Mouse (Mus musculus): ENCODE results near the gene Naif1. TPM values are rescaled to one million over a fixed set of nuclear protein-coding genes. Genes with fewer than 3 reads are reported as not detected.
"Not testable (repeated sequence)": the region's sequence is repeated elsewhere in the genome, so short reads cannot be mapped to it uniquely, and the experiment has no call there.

The Naif1 gene
- total and polyA plus RNA-seq, 3 experiments, result 2.8 to 3.7 (median 3.4) TPM

DNA sequence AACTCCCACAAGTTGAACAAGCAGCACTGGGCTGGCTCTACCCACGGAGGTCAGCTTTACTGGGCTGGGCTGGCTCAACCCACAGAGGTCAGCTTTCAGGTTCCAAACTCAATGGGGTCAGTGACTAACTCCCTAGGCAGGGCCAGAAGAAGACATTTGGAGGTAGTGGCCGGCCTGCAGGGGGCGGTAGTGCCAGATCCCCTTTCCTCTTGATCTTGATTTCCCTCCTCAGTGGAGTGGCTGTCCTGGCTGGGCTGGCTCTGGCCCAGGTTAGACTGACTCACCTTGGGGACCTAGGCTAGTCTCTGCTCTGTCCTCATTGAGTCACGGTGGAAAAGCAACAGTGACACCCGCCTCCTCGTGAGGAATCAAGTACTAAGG, 21.4 kb downstream of the Naif1 start:
- intact Hi-C loops (cut with DNase I), result no loop called here
- Histone ChIP-seq H3K79me2 (replicated peaks; ENCODE audit: control insufficient read depth, insufficient read depth, low read length) (no peaks in the 10 kb centered on the region), H3K4me3 (no peak overlapping the region), H3K4me1 (ENCODE audit: control insufficient read depth, insufficient read depth, low read length) (no peaks in the 10 kb centered on the region), H3K36me3 (ENCODE audit: control insufficient read depth, insufficient read depth, low read length) (no peaks in the 10 kb centered on the region), H3K9ac (ENCODE audit: low read depth, low read length) (no peak overlapping the region), H3K27me3 (ENCODE audit: control insufficient read depth, insufficient read depth, low read length) (no peaks in the 10 kb centered on the region), H3K27ac (no peak overlapping the region)
- 84% methylated on average over 6 of the region's 6 CpGs for WGBS
- TF ChIP-seq CTCF (IDR thresholded peaks at IDR 0.05) (peak; percentile 52), EP300 (IDR thresholded peaks at IDR 0.05; ENCODE audit: insufficient read depth, low read depth, low read length) (no peak), POLR2A (IDR thresholded peaks at IDR 0.05; ENCODE audit: insufficient read depth, low read depth, low read length) (no peak)
- no peak for DNase-seq

DNA sequence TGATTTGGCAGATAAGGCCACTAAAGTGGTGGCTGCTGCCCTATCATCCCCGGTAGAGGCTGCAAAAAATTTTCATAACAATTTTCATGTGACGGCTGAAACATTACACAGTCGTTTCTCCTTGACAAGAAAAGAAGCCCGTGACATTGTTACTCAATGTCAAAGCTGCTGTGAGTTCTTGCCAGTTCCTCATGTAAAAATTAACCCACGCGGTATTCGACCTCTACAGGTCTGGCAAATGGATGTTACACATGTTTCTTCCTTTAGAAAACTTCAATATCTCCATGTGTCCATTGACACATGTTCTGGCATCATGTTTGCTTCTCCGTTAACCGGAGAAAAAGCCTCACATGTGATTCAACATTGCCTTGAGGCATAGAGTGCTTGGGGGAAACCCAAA, 25.1 kb downstream of the Naif1 start:
- H3K27ac ChIP-seq; H3K79me2 ChIP-seq (replicated peaks; ENCODE audit: control insufficient read depth, insufficient read depth, low read length); H3K27me3 ChIP-seq (ENCODE audit: control insufficient read depth, insufficient read depth, low read length); H3K4me3 ChIP-seq; DNase-seq; H3K36me3 ChIP-seq (ENCODE audit: control insufficient read depth, insufficient read depth, low read length); H3K9ac ChIP-seq (ENCODE audit: low read depth, low read length); H3K4me1 ChIP-seq (ENCODE audit: control insufficient read depth, insufficient read depth, low read length); intact Hi-C loops (cut with DNase I): not testable (repeated sequence)
- WGBS, result 86% methylated on average over 5 of the region's 9 CpGs

DNA sequence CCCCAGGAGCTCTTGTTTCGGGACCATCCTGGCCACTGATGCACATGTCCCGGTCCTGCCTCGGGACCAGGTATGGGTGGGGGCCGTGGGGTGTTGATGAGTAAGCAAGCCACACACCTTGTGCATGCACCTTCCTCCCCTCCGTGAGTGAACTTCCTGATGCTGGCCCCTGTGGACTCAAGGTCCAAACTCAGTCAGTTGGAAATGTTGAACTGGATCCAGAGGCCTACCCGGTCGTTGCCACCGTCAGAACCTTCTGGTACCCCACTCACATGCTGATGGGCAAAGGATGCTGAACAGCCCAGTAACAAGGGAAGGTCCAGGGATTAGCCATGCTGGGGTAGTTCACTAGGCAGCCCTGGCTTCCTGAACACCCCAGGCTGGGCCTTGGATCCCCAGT, 32.1 kb downstream of the Naif1 start:
- Histone ChIP-seq H3K36me3 (ENCODE audit: control insufficient read depth, insufficient read depth, low read length) (no peaks in the 10 kb centered on the region), H3K9ac (ENCODE audit: low read depth, low read length) (no peak overlapping the region), H3K4me1 (ENCODE audit: control insufficient read depth, insufficient read depth, low read length) (no peaks in the 10 kb centered on the region; the same call in 1 of the 2 replicates), H3K4me3 (no peak overlapping the region), H3K27me3 (ENCODE audit: control insufficient read depth, insufficient read depth, low read length) (no peaks in the 10 kb centered on the region), H3K79me2 (replicated peaks; ENCODE audit: control insufficient read depth, insufficient read depth, low read length) (no peaks in the 10 kb centered on the region), H3K27ac (no peak overlapping the region)
- intact Hi-C loops (cut with DNase I), result no loop called here
- DNase-seq, result no peak
- WGBS, result 90% methylated on average over 8 of the region's 8 CpGs
- TF ChIP-seq POLR2A (IDR thresholded peaks at IDR 0.05; ENCODE audit: insufficient read depth, low read depth, low read length) (no peak), EP300 (IDR thresholded peaks at IDR 0.05; ENCODE audit: insufficient read depth, low read depth, low read length) (no peak), CTCF (IDR thresholded peaks at IDR 0.05) (no peak)

DNA sequence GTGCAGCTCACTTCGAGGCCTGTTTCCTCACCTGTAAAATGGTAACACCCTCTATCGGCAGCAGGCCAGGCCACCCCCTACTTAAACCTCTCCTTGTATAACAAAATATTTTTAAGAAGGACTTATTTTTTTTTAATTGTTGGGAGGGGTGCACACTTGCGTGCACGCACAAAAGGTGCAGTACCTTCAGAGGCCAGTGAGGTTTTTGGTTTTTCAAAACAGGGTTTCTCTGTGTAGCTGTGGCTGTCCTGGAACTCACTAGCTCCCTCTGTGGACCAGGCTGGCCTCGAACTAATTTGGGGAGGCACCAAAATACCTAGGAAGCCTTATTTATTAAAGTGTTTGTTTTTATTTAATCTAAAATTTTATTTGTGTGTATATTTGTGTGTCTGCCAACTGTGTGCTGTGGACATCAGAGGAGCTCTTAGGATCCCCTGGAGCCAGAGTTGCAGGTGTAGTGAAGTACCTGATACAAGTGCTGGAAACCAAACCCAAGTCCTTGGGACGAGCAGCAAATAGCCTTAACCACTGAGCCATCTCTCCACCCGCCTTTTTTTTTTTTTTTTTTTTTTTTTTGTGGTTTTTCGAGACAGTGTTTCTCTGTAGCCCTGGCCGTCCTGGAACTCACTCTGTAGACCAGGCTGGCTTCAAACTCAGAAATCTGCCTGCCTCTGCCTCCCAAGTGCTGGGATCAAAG, 33.1 kb downstream of the Naif1 start:
- no peak overlapping the region for H3K27ac ChIP-seq
- TF ChIP-seq EP300 (IDR thresholded peaks at IDR 0.05; ENCODE audit: insufficient read depth, low read depth, low read length), result no peak
- no peak for TF ChIP-seq POLR2A (IDR thresholded peaks at IDR 0.05; ENCODE audit: insufficient read depth, low read depth, low read length)
- TF ChIP-seq CTCF (IDR thresholded peaks at IDR 0.05), result peak; percentile 49
- intact Hi-C loops (cut with DNase I), result no loop called here

DNA sequence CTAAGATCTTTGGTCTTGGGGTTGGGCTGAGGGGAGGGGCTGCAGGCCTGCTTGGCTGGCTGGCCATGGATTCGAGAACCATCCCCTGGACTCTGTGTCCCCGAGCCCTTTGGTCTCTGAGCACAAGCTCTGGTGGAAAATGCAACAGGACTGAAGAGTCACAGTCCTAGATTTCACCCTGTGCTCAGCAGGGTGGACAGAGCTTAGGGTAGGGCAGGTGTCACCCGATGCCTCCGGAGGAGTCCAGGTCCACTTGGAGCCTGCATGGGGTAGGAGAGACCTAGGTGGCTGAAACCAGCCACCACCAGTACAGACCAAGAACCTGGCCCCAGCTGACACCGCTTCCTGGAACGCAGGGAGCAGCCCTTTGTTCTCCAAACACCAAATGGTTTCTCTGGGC, 34.7 kb downstream of the Naif1 start:
- no peaks in the 10 kb centered on the region for H3K79me2 ChIP-seq (replicated peaks; ENCODE audit: control insufficient read depth, insufficient read depth, low read length)
- WGBS, result 90% methylated on average over 6 of the region's 6 CpGs
- TF ChIP-seq POLR2A (IDR thresholded peaks at IDR 0.05; ENCODE audit: insufficient read depth, low read depth, low read length), result no peak
- no peak for TF ChIP-seq CTCF (IDR thresholded peaks at IDR 0.05)
- no peak for TF ChIP-seq EP300 (IDR thresholded peaks at IDR 0.05; ENCODE audit: insufficient read depth, low read depth, low read length)
- no peak for DNase-seq
- no peak overlapping the region for H3K9ac ChIP-seq (ENCODE audit: low read depth, low read length)
- H3K27ac ChIP-seq, result no peak overlapping the region
- intact Hi-C loops (cut with DNase I), result loop anchor here (5.0 kb wide), 1 partner anchor 63 kb away; no protein-coding TSS in a partner anchor
- H3K4me1 ChIP-seq (ENCODE audit: control insufficient read depth, insufficient read depth, low read length), result no peaks in the 10 kb centered on the region; the same call in 1 of the 2 replicates
- no peak overlapping the region for H3K4me3 ChIP-seq
- no peaks in the 10 kb centered on the region for H3K36me3 ChIP-seq (ENCODE audit: control insufficient read depth, insufficient read depth, low read length)
- H3K27me3 ChIP-seq (ENCODE audit: control insufficient read depth, insufficient read depth, low read length), result no peaks in the 10 kb centered on the region

More for the DNA sequence above, 33.1 kb downstream of the Naif1 start:
- Histone ChIP-seq H3K4me3 (no peak overlapping the region), H3K79me2 (replicated peaks; ENCODE audit: control insufficient read depth, insufficient read depth, low read length) (no peaks in the 10 kb centered on the region), H3K4me1 (ENCODE audit: control insufficient read depth, insufficient read depth, low read length) (no peaks in the 10 kb centered on the region; the same call in 1 of the 2 replicates), H3K27me3 (ENCODE audit: control insufficient read depth, insufficient read depth, low read length) (no peaks in the 10 kb centered on the region), H3K9ac (ENCODE audit: low read depth, low read length) (no peak overlapping the region), H3K36me3 (ENCODE audit: control insufficient read depth, insufficient read depth, low read length) (no peaks in the 10 kb centered on the region)
- DNase-seq, result no peak
- WGBS, result 84% methylated on average over 9 of the region's 9 CpGs

DNA sequence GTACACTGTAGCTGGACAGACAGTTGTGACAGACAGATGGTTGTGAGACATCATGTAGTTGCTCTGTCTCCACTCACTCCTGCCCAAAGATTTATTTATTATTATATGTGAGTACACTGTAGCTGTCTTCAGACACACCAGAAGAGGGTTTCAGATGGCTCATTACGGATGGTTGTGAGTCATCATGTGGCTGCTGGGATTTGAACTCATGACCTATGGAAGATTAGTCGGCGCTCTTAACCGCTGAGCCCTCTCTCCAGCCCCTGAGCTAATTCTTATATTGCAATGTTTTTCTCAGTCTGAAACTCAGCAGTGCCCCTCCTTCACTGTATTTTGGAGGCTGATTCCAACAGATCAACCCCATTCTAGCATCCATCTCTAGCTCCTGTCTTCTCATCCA, 35.5 kb downstream of the Naif1 start:
- no peaks in the 10 kb centered on the region for H3K79me2 ChIP-seq (replicated peaks; ENCODE audit: control insufficient read depth, insufficient read depth, low read length)
- no peak overlapping the region for H3K9ac ChIP-seq (ENCODE audit: low read depth, low read length)
- H3K27ac ChIP-seq, result no peak overlapping the region
- WGBS, result 84% methylated on average over 4 of the region's 4 CpGs
- TF ChIP-seq CTCF (IDR thresholded peaks at IDR 0.05) (no peak), EP300 (IDR thresholded peaks at IDR 0.05; ENCODE audit: insufficient read depth, low read depth, low read length) (no peak), POLR2A (IDR thresholded peaks at IDR 0.05; ENCODE audit: insufficient read depth, low read depth, low read length) (no peak)
- intact Hi-C loops (cut with DNase I), result loop anchor here (2.0 to 5.0 kb wide), 3 partner anchors 49 to 133 kb away; partner anchors contain the start of genes Ciz1, Dnm1 and Fam102a
- no peaks in the 10 kb centered on the region for H3K27me3 ChIP-seq (ENCODE audit: control insufficient read depth, insufficient read depth, low read length)
- H3K36me3 ChIP-seq (ENCODE audit: control insufficient read depth, insufficient read depth, low read length), result no peaks in the 10 kb centered on the region
- no peak overlapping the region for H3K4me3 ChIP-seq
- DNase-seq, result no peak
- H3K4me1 ChIP-seq (ENCODE audit: control insufficient read depth, insufficient read depth, low read length), result no peaks in the 10 kb centered on the region; the same call in 1 of the 2 replicates

Data from heart, adult 2 months (tissue).